Mouse (Mus musculus): ENCODE measurements around the gene Ly6g6e.
"Not testable (repeated sequence)": the region's sequence is repeated elsewhere in the genome, so short reads cannot be mapped to it uniquely, and the experiment has no call there.

The Ly6g6e gene

GRCm38 (mm10) chr17:35102299-35102698 lies 25.6 kb downstream of the Ly6g6e start:
- DNase-seq (ENCODE audit: low read depth, low spot score): no peak

GRCm38 (mm10) chr17:35103221-35103690 lies 26.6 kb downstream of the Ly6g6e start:
- no peak for DNase-seq (ENCODE audit: low read depth, low spot score)

GRCm38 (mm10) chr17:35104079-35104478 lies 27.4 kb downstream of the Ly6g6e start:
- no peak for DNase-seq (ENCODE audit: low read depth, low spot score)

- DNase-seq (ENCODE audit: low read depth, low spot score): no peak
Observed at GRCm38 (mm10) chr17:35104754-35105153, 28.1 kb downstream of the Ly6g6e start.

- DNase-seq (ENCODE audit: low read depth, low spot score): no peak
Observed at GRCm38 (mm10) chr17:35105740-35106389, 29.2 kb downstream of the Ly6g6e start.

- no peak for DNase-seq (ENCODE audit: low read depth, low spot score)
Observed at GRCm38 (mm10) chr17:35106522-35106921, 29.8 kb downstream of the Ly6g6e start.

- DNase-seq (ENCODE audit: low read depth, low spot score): no peak
Observed at GRCm38 (mm10) chr17:35108097-35108496, 31.4 kb downstream of the Ly6g6e start, which contains the start of gene Ly6g5c. Ly6g5c (plus strand) TSS chr17:35108279.

- no peak for DNase-seq (ENCODE audit: low read depth, low spot score)
Observed at GRCm38 (mm10) chr17:35111774-35112173, 35.1 kb downstream of the Ly6g6e start.

GRCm38 (mm10) chr17:35115046-35116019 lies 38.6 kb downstream of the Ly6g6e start, which contains the start of gene Ly6g5b:
Ly6g5b (minus strand) TSS chr17:35115428.
- DNase-seq (ENCODE audit: low read depth, low spot score): no peak

GRCm38 (mm10) chr17:35120745-35121142 lies 44.0 kb downstream of the Ly6g6e start:
- no peak for DNase-seq (ENCODE audit: low read depth, low spot score)

- DNase-seq (ENCODE audit: low read depth, low spot score): peak; percentile 93
Observed at GRCm38 (mm10) chr17:35121143-35121799, 44.6 kb downstream of the Ly6g6e start, which contains the start of gene Gpank1. Gpank1 (plus strand) TSS chr17:35121455.

- no peak for DNase-seq (ENCODE audit: low read depth, low spot score)
Observed at GRCm38 (mm10) chr17:35121871-35122303, 45.2 kb downstream of the Ly6g6e start, which contains the start of gene Csnk2b. Csnk2b (minus strand) TSS chr17:35122053.

- DNase-seq (ENCODE audit: low read depth, low spot score): not testable (repeated sequence)
Observed at GRCm38 (mm10) chr17:35123287-35123686, 46.6 kb downstream of the Ly6g6e start.

GRCm38 (mm10) chr17:35124261-35124896 lies 47.7 kb downstream of the Ly6g6e start:
- not testable (repeated sequence) for DNase-seq (ENCODE audit: low read depth, low spot score)

- no peak for DNase-seq (ENCODE audit: low read depth, low spot score)
Observed at GRCm38 (mm10) chr17:35125081-35125480, 48.4 kb downstream of the Ly6g6e start.

GRCm38 (mm10) chr17:35125578-35125977 lies 48.9 kb downstream of the Ly6g6e start:
- DNase-seq (ENCODE audit: low read depth, low spot score): no peak

- DNase-seq (ENCODE audit: low read depth, low spot score): no peak
Observed at GRCm38 (mm10) chr17:35126206-35126611, 49.5 kb downstream of the Ly6g6e start, which contains the start of gene D17H6S53E. D17H6S53E (plus strand) TSS chr17:35126373.

- no peak for DNase-seq (ENCODE audit: low read depth, low spot score)
Observed at GRCm38 (mm10) chr17:35127017-35127416, 50.3 kb downstream of the Ly6g6e start.
